Mouse (Mus musculus) hindbrain, postnatal 0 days (tissue): ENCODE results near the gene Fam160b1. TPM values are rescaled to one million over a fixed set of nuclear protein-coding genes. Genes with fewer than 3 reads are reported as not detected.

Experiments
- ATAC-seq: fragments of 200-750 bp; cut with Nextera tagmentation; 2 replicates; pipeline ENCODE4 v1.8.0; 2017; ENCODE audit warnings: mild to moderate bottlenecking, moderate TSS enrichment, moderate library complexity
- DNase-seq: peaks from one replicate; pipeline ENCODE4 v3.0.0-alpha.2; 2015; ENCODE audit warnings: low spot score
- H3K27ac ChIP-seq: fragments of 300-500 bp; sonication (generic); 2 replicates; pipeline ENCODE4 v1.5.1; 2014; ENCODE audit warnings: mild to moderate bottlenecking
- H3K27me3 ChIP-seq: fragments of 300-500 bp; sonication (generic); 2 replicates; pipeline ENCODE4 v1.6.1; 2014; ENCODE audit warnings: low read length, mixed read lengths; ENCODE audit not compliant: insufficient read depth
- H3K36me3 ChIP-seq: fragments of 300-500 bp; sonication (generic); 2 replicates; pipeline ENCODE4 v1.6.1; 2014; ENCODE audit warnings: low read length, mixed read lengths; ENCODE audit not compliant: insufficient read depth
- H3K4me1 ChIP-seq: fragments of 300-500 bp; sonication (generic); 2 replicates; pipeline ENCODE4 v1.6.1; 2014; ENCODE audit warnings: antibody characterized with exemption, low read length, mixed read lengths; ENCODE audit not compliant: insufficient read depth
- H3K4me2 ChIP-seq: fragments of 300-500 bp; sonication (generic); 2 replicates; pipeline ENCODE4 v1.6.1; 2014; ENCODE audit warnings: low read depth, mild to moderate bottlenecking, low read length, moderate library complexity, mixed read lengths
- H3K4me3 ChIP-seq: fragments of 300-500 bp; sonication (generic); 2 replicates; pipeline ENCODE4 v1.5.1; 2014; ENCODE audit warnings: low read length
- H3K9ac ChIP-seq: fragments of 300-500 bp; sonication (generic); replicated peaks from 2 replicates; pipeline ENCODE4 v1.6.1; 2014; ENCODE audit warnings: mild to moderate bottlenecking, low read length, moderate library complexity, mixed read lengths
- H3K9me3 ChIP-seq: fragments of 300-500 bp; sonication (generic); 2 replicates; pipeline ENCODE4 v1.6.1; 2016; ENCODE audit warnings: low read length, mixed read lengths
- CTCF ChIP-seq: IDR thresholded peaks from 2 replicates; pipeline ENCODE4 v1.5.1; 2016; ENCODE audit warnings: antibody characterized with exemption, control low read depth, low read depth
- WGBS: fragments of 180-500 bp; shearing (Covaris S2); extraction: QIAGEN DNeasy Blood & Tissue Kit; methylation state at CpG from one replicate; pipeline ENCODE4 v1.1.7; 2014; 5-methylcytosine and 5-hydroxymethylcytosine counted together
- polyA plus RNA-seq: library from polyadenylated mRNA; unstranded; fragments of >200 nt; fragmentation: Nextera tagmentation; extraction: Ambion mirVana; gene quantifications from 2 replicates; pipeline ENCODE4 v1.2.1, GENCODE M21; 2015
- total RNA-seq: library from RNA; depleted of rRNA; stranded (reverse); fragments of >200 nt; gene quantifications from 2 replicates; pipeline ENCODE4 v1.2.3, GENCODE M21; 2014

The Fam160b1 gene
- total and polyA plus RNA-seq, 2 experiments from 2014 or later: 11.2 to 19.7 TPM

DNA sequence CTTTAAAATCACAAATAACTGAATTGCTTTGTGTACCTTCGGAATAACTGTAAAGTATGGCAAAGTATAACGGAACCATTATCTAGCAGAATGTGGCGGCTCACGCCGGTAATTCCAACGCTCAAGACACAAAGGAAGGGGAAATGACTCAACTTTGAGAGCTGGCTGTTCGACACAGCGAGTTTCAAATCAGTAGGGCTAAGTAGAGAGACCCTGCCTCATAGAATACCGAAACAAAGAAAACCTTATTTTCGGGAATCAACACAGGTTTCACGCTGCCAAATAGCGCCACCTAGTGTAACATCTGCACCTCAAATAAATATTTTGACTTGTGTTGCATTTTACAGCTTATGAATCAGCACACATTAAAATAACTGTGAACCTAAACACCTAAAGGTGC, 31.7 kb upstream of the Fam160b1 start:
- WGBS: 57% methylated on average over 12 of the region's 12 CpGs
- ATAC-seq (no peak), DNase-seq (peak; percentile 75)
- TF ChIP-seq CTCF: peak; percentile 78
- Histone ChIP-seq H3K9me3 (no peaks in the 10 kb centered on the region), H3K9ac (no peak overlapping the region), H3K4me3 (no peak overlapping the region), H3K27me3 (no peaks in the 10 kb centered on the region), H3K27ac (no peak overlapping the region), H3K36me3 (no peaks in the 10 kb centered on the region), H3K4me1 (no peaks in the 10 kb centered on the region), H3K4me2 (no peak overlapping the region)

DNA sequence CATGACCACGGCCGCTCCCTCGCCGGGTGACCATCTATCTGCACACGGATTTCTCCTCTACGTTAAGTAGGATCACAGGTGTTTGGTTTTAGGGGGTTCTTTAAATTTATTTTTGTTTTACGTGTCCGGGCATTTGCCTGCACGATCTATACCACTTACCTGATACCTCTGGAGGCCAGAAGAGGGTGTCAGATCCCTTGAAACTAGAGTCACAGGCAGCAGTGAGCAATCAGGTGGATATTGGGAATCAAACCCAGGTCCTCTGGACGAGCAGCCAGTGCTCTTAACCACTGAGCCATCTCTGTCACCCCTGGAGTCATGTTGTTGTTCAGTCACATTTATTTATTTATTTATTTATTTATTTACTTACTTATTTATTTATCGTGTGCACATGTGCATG, 30.2 kb upstream of the Fam160b1 start:
- no peak for DNase-seq
- H3K4me2 ChIP-seq: no peak overlapping the region
- no peak overlapping the region for H3K4me3 ChIP-seq
- no peaks in the 10 kb centered on the region for H3K9me3 ChIP-seq
- H3K9ac ChIP-seq: no peak overlapping the region
- TF ChIP-seq CTCF: peak; percentile 12; the same call in 1 of the 2 replicates
- WGBS: 81% methylated on average over 11 of the region's 11 CpGs
- H3K27me3 ChIP-seq: no peaks in the 10 kb centered on the region
- no peaks in the 10 kb centered on the region for H3K4me1 ChIP-seq
- no peaks in the 10 kb centered on the region for H3K36me3 ChIP-seq
- H3K27ac ChIP-seq: no peak overlapping the region
- ATAC-seq: no peak

DNA sequence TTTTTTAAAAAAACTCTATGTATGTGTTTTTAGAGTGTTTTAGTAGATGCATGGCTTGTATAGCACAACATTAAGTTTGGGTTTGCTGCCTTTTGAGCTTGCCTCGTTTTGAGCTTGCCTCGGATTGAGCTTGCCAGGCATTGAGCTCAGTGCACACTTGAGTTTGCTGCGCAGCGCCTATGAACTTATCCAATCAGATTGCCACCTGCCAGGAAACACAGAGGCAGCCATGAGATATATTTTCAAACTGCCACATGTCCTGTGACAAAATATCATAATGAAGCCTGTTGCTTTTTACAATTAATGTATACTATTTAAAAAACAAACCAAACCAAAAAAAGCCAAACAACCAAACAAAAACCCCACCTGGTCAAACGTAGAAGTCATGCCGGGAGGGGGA, 29.2 kb upstream of the Fam160b1 start:
- H3K27me3 ChIP-seq: no peaks in the 10 kb centered on the region
- no peaks in the 10 kb centered on the region for H3K9me3 ChIP-seq
- H3K4me3 ChIP-seq: no peak overlapping the region
- WGBS: 86% methylated on average over 6 of the region's 6 CpGs
- DNase-seq: no peak
- H3K9ac ChIP-seq: no peak overlapping the region
- no peak for ATAC-seq
- no peak overlapping the region for H3K27ac ChIP-seq
- H3K4me2 ChIP-seq: no peak overlapping the region
- no peaks in the 10 kb centered on the region for H3K36me3 ChIP-seq
- no peaks in the 10 kb centered on the region for H3K4me1 ChIP-seq
- TF ChIP-seq CTCF: no peak

DNA sequence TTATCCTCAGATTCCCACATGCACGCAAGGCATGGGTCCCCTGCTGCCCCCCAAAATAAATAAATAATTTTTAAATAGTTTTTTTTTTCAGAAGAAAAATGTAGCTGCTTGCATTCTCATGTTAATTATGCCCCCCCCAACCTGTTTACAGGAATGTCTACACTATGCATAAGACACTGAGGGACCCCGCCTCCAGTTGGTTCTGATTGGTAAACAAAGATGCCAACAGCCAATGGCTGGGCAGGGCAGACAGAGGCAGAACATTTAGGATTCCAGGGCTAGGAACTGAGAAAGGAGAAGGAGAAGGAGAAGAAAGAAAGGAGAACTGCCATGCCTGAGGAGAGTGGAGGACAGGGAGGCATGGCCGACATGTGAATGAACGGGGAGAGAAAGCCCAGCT, 27.1 kb upstream of the Fam160b1 start:
- H3K4me1 ChIP-seq: no peaks in the 10 kb centered on the region
- H3K9ac ChIP-seq: no peak overlapping the region

DNA sequence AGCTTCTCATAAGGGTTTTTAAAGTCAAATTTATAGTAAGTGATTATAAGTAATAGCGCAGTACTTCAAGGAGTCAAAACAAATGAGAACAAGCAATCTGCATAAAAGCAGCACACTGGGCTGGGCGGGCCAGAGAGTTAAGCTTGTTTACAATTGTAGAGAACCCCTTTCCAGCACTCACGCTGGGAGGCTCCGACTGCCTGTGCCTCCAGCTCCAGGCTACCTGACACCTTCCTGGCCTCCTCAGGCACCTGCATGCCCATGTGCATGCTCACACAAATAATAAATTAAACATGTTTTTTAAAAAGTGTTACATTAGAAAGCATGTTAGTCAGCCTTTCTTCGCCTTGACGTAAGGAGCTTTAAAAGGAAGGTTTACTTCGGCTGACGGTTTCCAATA, 25.3 kb upstream of the Fam160b1 start:
- Histone ChIP-seq H3K4me3 (no peak overlapping the region), H3K9me3 (no peaks in the 10 kb centered on the region), H3K9ac (no peak overlapping the region), H3K4me1 (no peaks in the 10 kb centered on the region), H3K4me2 (no peak overlapping the region), H3K27ac (no peak overlapping the region), H3K36me3 (no peaks in the 10 kb centered on the region), H3K27me3 (no peaks in the 10 kb centered on the region)
- DNase-seq: no peak
- no peak for TF ChIP-seq CTCF
- ATAC-seq: no peak
- 55% methylated on average over 8 of the region's 8 CpGs for WGBS

More for the DNA sequence above, 27.1 kb upstream of the Fam160b1 start:
- ATAC-seq (no peak), DNase-seq (no peak)
- Histone ChIP-seq H3K9me3 (no peaks in the 10 kb centered on the region), H3K27ac (no peak overlapping the region), H3K4me2 (no peak overlapping the region), H3K4me3 (no peak overlapping the region), H3K27me3 (no peaks in the 10 kb centered on the region), H3K36me3 (no peaks in the 10 kb centered on the region)
- 89% methylated on average over 4 of the region's 4 CpGs for WGBS
- TF ChIP-seq CTCF: no peak

DNA sequence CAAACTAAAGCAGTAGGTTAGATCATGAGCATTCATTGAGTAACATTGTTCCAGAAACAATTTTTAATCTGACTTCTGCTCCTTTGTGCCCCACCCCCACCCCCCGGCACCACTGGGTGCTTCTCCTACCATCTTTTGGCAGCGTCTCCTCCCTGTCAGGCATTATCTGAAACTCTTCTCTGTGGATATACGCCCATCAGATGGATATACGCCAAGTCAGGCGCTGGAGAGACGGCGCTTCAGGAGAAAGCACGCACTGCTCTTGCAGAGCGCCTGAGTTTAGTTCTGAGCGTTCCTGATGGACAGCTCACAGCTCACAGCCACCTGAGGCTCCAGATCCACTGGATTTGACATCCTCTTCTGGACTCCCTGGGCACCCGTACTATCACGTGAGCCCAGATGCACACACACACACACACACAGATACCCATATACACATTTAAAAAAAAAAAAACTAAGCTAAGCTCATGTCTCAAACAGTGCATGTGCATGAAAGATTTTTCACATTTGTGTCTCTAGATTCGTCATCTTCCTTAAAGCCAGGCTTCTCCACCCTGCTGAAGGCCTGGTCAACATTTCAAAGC, 21.1 kb upstream of the Fam160b1 start:
- Histone ChIP-seq H3K4me3 (no peak overlapping the region), H3K4me1 (no peaks in the 10 kb centered on the region), H3K27ac (no peak overlapping the region), H3K27me3 (no peaks in the 10 kb centered on the region), H3K36me3 (no peaks in the 10 kb centered on the region), H3K4me2 (no peak overlapping the region), H3K9me3 (no peaks in the 10 kb centered on the region), H3K9ac (no peak overlapping the region)
- ATAC-seq: no peak
- TF ChIP-seq CTCF: no peak
- DNase-seq: no peak
- 78% methylated on average over 13 of the region's 13 CpGs for WGBS

DNA sequence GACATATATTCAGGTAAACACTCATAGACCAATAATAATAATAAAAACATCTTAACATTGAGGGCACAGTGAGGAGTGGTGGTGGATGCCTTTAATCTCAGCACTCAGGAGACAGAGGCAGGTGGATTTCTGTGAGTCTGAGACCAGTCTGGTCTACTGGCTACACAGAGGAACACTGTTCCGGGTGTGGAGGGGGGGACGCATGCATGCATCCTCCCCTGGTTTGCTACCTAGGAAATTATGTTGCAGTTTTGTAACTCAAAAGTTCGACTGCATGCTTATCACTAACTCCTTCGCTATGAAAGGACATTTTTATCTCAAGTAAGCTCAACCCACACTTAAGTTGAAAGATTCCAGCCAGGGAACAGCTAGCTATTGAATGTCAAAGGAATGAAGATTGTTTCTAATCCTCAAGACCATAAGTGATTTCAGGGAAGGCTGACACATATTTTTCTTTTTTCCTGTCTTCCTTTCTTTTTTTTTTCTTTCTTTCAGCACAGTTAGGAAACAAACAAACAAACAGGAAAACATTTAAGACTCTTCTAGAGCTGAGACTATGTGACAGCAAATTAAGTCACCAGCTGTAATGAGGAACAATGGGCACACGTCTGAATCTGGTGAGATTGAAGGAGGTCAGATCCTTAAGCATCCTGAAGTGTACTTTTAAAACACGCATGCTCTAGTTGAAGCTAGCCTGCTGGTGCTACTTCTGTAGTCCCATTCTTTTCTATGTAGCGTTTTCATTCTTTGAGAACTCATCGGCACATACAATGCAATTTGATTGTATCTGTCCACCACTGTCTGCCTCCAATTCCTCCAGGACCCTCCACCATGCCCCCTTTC, 19.4 kb upstream of the Fam160b1 start:
- H3K4me2 ChIP-seq: no peak overlapping the region
- H3K36me3 ChIP-seq: no peaks in the 10 kb centered on the region
- no peaks in the 10 kb centered on the region for H3K9me3 ChIP-seq
- H3K4me1 ChIP-seq: no peaks in the 10 kb centered on the region
- no peak overlapping the region for H3K27ac ChIP-seq
- H3K9ac ChIP-seq: no peak overlapping the region
- no peaks in the 10 kb centered on the region for H3K27me3 ChIP-seq
- DNase-seq (no peak), ATAC-seq (no peak)
- TF ChIP-seq CTCF: no peak
- no peak overlapping the region for H3K4me3 ChIP-seq
- 78% methylated on average over 8 of the region's 8 CpGs for WGBS
